Mouse (Mus musculus): ENCODE measurements around the gene Scaf11. TPM values are rescaled to one million over a fixed set of nuclear protein-coding genes. Genes with fewer than 3 reads are reported as not detected.
A peak's percentile ranks its signal among the peaks of the same experiment; 100 is the strongest.
"Not testable (repeated sequence)": the region's sequence is repeated elsewhere in the genome, so short reads cannot be mapped to it uniquely, and the experiment has no call there.

The Scaf11 gene
- polyA plus RNA-seq (2011; ENCODE audit: insufficient read length, low read depth, missing spikeins): 82.5 and 103 TPM in 2 replicates

- H3K4me3 ChIP-seq (ENCODE audit: insufficient read depth, low read length): peak within 1 kb of the TSS; percentile 96
These were observed at the start of gene Scaf11 for GRCm38 (mm10) chr15:96460730-96461540. Gene Scaf11 (minus strand): TSS chr15:96460843.

GRCm38 (mm10) chr15:96507097-96507840 lies 46.6 kb upstream of the Scaf11 start:
- Histone ChIP-seq H3K27ac (ENCODE audit: insufficient read depth, low read length) (no peak overlapping the region), H3K4me3 (ENCODE audit: insufficient read depth, low read length) (no peak overlapping the region), H3K4me1 (ENCODE audit: control insufficient read depth, insufficient read depth, low read length) (peaks cover 3% of the 10 kb centered on the region; the same call in 1 of the 2 replicates)
- TF ChIP-seq POLR2A (IDR thresholded peaks at IDR 0.05; ENCODE audit: low read depth, low read length) (no peak), CTCF (IDR thresholded peaks at IDR 0.05; ENCODE audit: borderline replicate concordance, insufficient read depth, low read length) (peak; percentile 37; the same call in 1 of the 2 replicates)

More at GRCm38 (mm10) chr15:96460730-96461540, at the start of gene Scaf11:
- peaks cover 4% of the 10 kb centered on the region for H3K4me1 ChIP-seq (ENCODE audit: control insufficient read depth, insufficient read depth, low read length)
- peak within 1 kb of the TSS; percentile 96 for H3K27ac ChIP-seq (ENCODE audit: insufficient read depth, low read length)
- TF ChIP-seq CTCF (IDR thresholded peaks at IDR 0.05; ENCODE audit: borderline replicate concordance, insufficient read depth, low read length) (0 out of 2 replicates have a peak, but pooled peaks have one; percentile 13), POLR2A (IDR thresholded peaks at IDR 0.05; ENCODE audit: low read depth, low read length) (peak; percentile 78)

- H3K4me3 ChIP-seq (ENCODE audit: insufficient read depth, low read length): no peak overlapping the region
- TF ChIP-seq CTCF (IDR thresholded peaks at IDR 0.05; ENCODE audit: borderline replicate concordance, insufficient read depth, low read length) (no peak), POLR2A (IDR thresholded peaks at IDR 0.05; ENCODE audit: low read depth, low read length) (no peak)
- H3K27ac ChIP-seq (ENCODE audit: insufficient read depth, low read length): no peak overlapping the region
- H3K4me1 ChIP-seq (ENCODE audit: control insufficient read depth, insufficient read depth, low read length): no peaks in the 10 kb centered on the region
These were observed 37.0 kb upstream of the Scaf11 start for GRCm38 (mm10) chr15:96497646-96498045.

- no peak overlapping the region for H3K27ac ChIP-seq (ENCODE audit: insufficient read depth, low read length)
- no peaks in the 10 kb centered on the region for H3K4me1 ChIP-seq (ENCODE audit: control insufficient read depth, insufficient read depth, low read length)
- no peak for TF ChIP-seq POLR2A (IDR thresholded peaks at IDR 0.05; ENCODE audit: low read depth, low read length)
- no peak for TF ChIP-seq CTCF (IDR thresholded peaks at IDR 0.05; ENCODE audit: borderline replicate concordance, insufficient read depth, low read length)
- no peak overlapping the region for H3K4me3 ChIP-seq (ENCODE audit: insufficient read depth, low read length)
These were observed 33.6 kb upstream of the Scaf11 start for GRCm38 (mm10) chr15:96494279-96494678.

- no peak overlapping the region for H3K4me3 ChIP-seq (ENCODE audit: insufficient read depth, low read length)
- H3K27ac ChIP-seq (ENCODE audit: insufficient read depth, low read length): no peak overlapping the region
- no peaks in the 10 kb centered on the region for H3K4me1 ChIP-seq (ENCODE audit: control insufficient read depth, insufficient read depth, low read length)
- no peak for TF ChIP-seq CTCF (IDR thresholded peaks at IDR 0.05; ENCODE audit: borderline replicate concordance, insufficient read depth, low read length)
- TF ChIP-seq POLR2A (IDR thresholded peaks at IDR 0.05; ENCODE audit: low read depth, low read length): no peak
These were observed 32.9 kb upstream of the Scaf11 start for GRCm38 (mm10) chr15:96493573-96493972.

GRCm38 (mm10) chr15:96492919-96493318 lies 32.3 kb upstream of the Scaf11 start:
- H3K4me1 ChIP-seq (ENCODE audit: control insufficient read depth, insufficient read depth, low read length); H3K27ac ChIP-seq (ENCODE audit: insufficient read depth, low read length); H3K4me3 ChIP-seq (ENCODE audit: insufficient read depth, low read length): not testable (repeated sequence)

- Histone ChIP-seq H3K4me3 (ENCODE audit: insufficient read depth, low read length) (no peak overlapping the region), H3K27ac (ENCODE audit: insufficient read depth, low read length) (no peak overlapping the region), H3K4me1 (ENCODE audit: control insufficient read depth, insufficient read depth, low read length) (no peaks in the 10 kb centered on the region)
- TF ChIP-seq CTCF (IDR thresholded peaks at IDR 0.05; ENCODE audit: borderline replicate concordance, insufficient read depth, low read length): no peak
- TF ChIP-seq POLR2A (IDR thresholded peaks at IDR 0.05; ENCODE audit: low read depth, low read length): no peak
These were observed 31.4 kb upstream of the Scaf11 start for GRCm38 (mm10) chr15:96491861-96492641.

GRCm38 (mm10) chr15:96491421-96491820 lies 30.8 kb upstream of the Scaf11 start:
- TF ChIP-seq CTCF (IDR thresholded peaks at IDR 0.05; ENCODE audit: borderline replicate concordance, insufficient read depth, low read length): no peak
- no peak for TF ChIP-seq POLR2A (IDR thresholded peaks at IDR 0.05; ENCODE audit: low read depth, low read length)
- Histone ChIP-seq H3K4me3 (ENCODE audit: insufficient read depth, low read length) (no peak overlapping the region), H3K27ac (ENCODE audit: insufficient read depth, low read length) (no peak overlapping the region), H3K4me1 (ENCODE audit: control insufficient read depth, insufficient read depth, low read length) (no peaks in the 10 kb centered on the region)

- Histone ChIP-seq H3K4me1 (ENCODE audit: control insufficient read depth, insufficient read depth, low read length) (no peaks in the 10 kb centered on the region), H3K4me3 (ENCODE audit: insufficient read depth, low read length) (no peak overlapping the region), H3K27ac (ENCODE audit: insufficient read depth, low read length) (no peak overlapping the region)
- TF ChIP-seq CTCF (IDR thresholded peaks at IDR 0.05; ENCODE audit: borderline replicate concordance, insufficient read depth, low read length) (no peak), POLR2A (IDR thresholded peaks at IDR 0.05; ENCODE audit: low read depth, low read length) (no peak)
These were observed 29.5 kb upstream of the Scaf11 start for GRCm38 (mm10) chr15:96490123-96490522.
